Mouse (Mus musculus) B cell, adult 2 months (primary cell): ENCODE measurements around the gene Ptpn21.
A peak's percentile ranks its signal among the peaks of the same experiment; 100 is the strongest.

ENCODE experiments used
- DNase-seq, 2 experiments: peaks; one replicate each; pipeline ENCODE4 v3.0.0; 2022

Gene Ptpn21

GRCm38 (mm10) chr12:98736951-98737800, at the start of gene Ptpn21:
Gene Ptpn21 (minus strand): TSS chr12:98737405.
- peak; percentile 17 to 27 for DNase-seq

DNA sequence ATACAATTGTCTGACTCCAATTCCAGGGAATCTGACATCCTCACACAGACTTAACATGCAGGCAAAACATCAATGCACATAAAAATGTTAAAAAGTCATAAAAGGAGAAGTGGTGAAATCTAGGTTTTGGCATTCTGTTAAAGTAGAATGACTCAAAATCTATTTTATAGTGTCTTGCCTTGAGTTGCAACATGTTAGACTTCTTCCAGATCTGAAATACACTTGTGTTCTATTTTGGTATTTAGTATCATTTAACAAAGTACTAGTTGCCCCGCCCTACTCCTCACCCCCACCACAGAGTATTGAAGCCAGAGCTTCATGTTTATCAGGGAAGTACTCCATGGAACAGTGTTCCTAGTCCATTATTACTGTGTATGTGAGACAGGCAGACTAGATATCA, 47.0 kb upstream of the Ptpn21 start:
- DNase-seq: no peak

DNA sequence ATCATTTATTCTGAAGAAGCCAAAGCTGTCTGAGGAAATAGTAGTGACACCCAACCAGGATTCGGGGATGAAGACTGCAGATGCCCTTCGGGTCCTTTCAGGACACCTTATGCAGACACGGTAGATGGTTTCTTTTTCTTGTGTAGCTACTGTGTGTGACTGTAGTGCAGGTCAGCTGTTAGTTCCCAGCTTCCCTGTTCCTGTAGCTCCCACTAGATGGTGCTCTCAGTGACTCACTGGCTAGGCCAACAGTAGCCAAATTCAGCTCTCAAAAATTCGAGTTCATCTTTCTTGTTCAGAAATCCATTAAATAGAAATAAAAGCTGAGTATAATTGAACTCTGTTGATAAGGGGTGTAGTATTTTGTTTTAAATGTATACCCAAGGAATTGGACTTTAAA, 41.9 kb upstream of the Ptpn21 start:
- DNase-seq: peak; percentile 18 to 21

- DNase-seq: no peak
Measured at GRCm38 (mm10) chr12:98777509-98777908, 40.3 kb upstream of the Ptpn21 start.

- DNase-seq: no peak
Measured at GRCm38 (mm10) chr12:98766241-98766640, 29.0 kb upstream of the Ptpn21 start.

DNA sequence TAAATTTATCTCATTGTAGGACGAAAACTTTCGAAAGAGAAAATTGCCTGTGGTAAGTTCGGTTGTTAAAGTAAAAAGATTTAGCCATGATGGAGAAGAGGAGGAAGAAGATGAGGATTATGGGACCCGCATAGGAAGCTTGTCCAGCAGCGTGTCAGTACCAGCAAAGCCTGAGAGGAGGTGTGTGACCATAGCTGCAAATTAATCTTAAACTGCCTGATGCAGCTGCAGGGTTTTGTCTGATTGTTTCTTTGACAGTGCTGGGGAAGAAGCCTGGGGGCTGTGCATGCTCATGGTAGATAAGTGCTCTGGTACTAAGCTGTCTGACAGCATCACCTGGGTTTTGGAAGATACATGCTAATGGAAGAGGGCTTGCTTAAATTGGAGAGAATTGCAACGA, 22.5 kb upstream of the Ptpn21 start:
- DNase-seq: no peak

GRCm38 (mm10) chr12:98757636-98758035, 20.4 kb upstream of the Ptpn21 start:
- DNase-seq: no peak

- DNase-seq: peak; percentile 31 to 32
Measured at GRCm38 (mm10) chr12:98747380-98747753, 10.2 kb upstream of the Ptpn21 start.

- peak; percentile 98 for DNase-seq
Measured at GRCm38 (mm10) chr12:98746746-98747379, 9.7 kb upstream of the Ptpn21 start, which contains the start of gene Zc3h14. Gene Zc3h14 (plus strand): TSS chr12:98746964.

- peak; percentile 69 to 70 for DNase-seq
Measured at GRCm38 (mm10) chr12:98746131-98746530, 8.9 kb upstream of the Ptpn21 start.

DNA sequence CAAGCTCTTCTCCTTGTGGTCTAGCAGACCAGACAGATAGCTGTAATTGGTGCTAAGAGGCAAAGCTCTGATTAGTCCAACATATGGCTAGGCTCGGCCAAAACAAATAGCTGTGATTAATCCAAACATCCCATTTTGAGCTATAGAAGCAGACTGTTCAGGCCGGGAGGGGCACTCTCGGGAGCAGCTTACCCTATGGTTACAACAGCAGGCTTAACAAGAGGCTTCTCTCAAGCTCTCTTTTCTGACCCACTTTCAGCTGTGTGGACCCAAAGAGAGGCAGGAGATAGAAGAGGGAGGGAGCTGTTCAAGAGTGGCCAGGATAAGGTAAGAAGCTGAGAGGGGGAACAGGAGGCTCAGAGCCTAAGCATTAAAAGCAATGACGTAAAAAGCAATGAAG, 8.4 kb upstream of the Ptpn21 start:
- no peak for DNase-seq

DNA sequence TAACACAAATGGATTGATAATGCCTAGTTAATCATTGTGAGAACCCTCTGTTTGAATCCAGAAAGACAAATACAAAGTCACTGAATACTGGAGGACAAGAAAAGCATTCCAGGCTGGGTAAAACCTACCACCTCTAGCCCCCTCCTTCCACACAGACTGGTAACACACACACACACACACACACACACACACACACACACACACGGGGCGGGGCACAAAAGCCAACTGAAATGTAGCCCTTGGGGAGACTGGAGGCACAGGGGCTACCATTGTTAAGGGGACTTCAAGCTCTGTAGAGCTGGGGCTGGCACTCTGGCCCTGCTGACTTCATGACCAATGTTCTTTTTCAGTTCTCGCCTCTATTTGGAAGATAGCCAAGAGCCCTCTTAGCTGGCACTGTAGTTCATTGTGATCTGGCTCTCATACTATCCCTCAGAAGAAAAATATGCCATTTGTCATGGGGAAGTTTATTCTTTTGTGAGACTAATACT, 3.9 kb upstream of the Ptpn21 start:
- no peak for DNase-seq

- peak; percentile 8 to 17 for DNase-seq
Measured at GRCm38 (mm10) chr12:98737801-98738350, 671 bp upstream of the Ptpn21 start.

DNA sequence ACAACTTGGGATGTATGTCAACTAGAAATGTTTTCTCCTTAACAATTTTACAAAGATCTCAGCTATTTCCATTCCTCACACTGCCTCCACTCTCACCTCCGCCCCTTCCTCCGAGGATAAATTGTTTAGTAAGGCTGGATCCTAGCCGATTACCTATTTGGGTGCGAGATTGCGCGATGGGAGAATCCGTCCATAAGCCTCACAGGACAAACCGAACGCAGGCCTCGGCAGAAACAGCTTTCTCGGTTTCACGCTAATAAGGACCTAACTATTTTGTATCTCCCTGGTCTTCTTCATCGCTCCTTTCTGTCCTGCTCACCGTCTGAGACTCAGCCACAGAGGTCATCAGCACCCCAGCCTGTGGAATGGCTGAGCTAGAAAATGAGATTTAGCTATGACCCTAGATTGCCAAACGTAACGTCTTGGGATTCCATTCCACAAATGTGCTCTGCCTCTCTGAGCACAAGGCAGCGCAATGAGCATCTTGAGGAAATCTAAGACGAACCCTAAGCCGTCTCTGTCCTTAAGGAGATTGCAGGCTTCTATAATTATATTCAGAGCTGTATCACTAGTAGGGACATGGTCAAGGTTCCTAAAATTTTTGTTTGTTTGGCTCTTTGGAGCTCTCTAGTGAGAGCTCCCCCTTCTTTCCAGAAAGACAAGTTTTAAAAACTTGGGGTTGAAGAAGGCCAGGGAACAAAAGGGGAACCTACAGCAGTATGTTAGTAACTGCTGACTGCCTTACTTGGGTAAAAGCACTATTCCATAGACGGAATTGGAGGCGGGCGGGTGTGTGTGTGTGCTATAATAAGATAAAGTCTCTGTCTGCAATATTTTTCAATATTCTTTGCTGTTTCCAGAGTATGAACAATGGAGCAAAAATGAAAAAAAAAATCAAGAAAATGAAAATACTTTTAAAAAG, 2.1 kb downstream of the Ptpn21 start:
- no peak for DNase-seq

GRCm38 (mm10) chr12:98734246-98734879, 2.8 kb downstream of the Ptpn21 start:
- DNase-seq: peak; percentile 86 to 87

DNA sequence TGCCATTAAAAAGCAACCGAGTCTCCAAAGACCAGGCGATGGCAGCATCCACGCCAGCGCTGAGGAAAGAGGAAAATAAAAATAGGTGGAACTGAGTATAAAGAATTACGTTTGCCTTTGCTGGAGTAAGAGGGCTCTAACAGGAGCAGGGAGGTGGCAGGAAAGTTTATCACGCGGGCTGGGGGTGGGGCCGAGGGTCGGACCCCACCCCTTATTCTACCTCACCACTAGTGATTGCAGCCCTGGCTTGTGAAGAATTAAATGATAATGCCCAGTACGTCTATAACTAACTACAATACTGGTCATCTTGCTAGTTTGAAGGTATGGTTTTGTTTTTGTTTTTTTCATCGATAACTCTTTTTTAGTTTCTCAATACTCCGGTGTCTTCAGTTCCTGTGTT, 3.4 kb downstream of the Ptpn21 start:
- DNase-seq: peak in 1 of 2 experiments; percentile 9

- peak in 1 of 2 experiments; percentile 8 for DNase-seq
Measured at GRCm38 (mm10) chr12:98733165-98733564, 4.0 kb downstream of the Ptpn21 start.

GRCm38 (mm10) chr12:98730682-98731081, 6.5 kb downstream of the Ptpn21 start:
- DNase-seq: no peak

GRCm38 (mm10) chr12:98727186-98727585, 10.0 kb downstream of the Ptpn21 start:
- no peak for DNase-seq

GRCm38 (mm10) chr12:98726078-98726477, 11.1 kb downstream of the Ptpn21 start:
- no peak for DNase-seq

- DNase-seq: no peak
Measured at GRCm38 (mm10) chr12:98724976-98725375, 12.2 kb downstream of the Ptpn21 start.

- DNase-seq: no peak
Measured at GRCm38 (mm10) chr12:98724224-98724623, 13.0 kb downstream of the Ptpn21 start.
